Mouse (Mus musculus) erythroblast, embryonic 14.5 days (primary cell): Measurements from ENCODE around the gene Mlph.

Source experiments
- GATA1 ChIP-seq: IDR thresholded peaks from 2 replicates; pipeline ENCODE4 v1.6.1; 2012; ENCODE audit warnings: low read length, inconsistent platforms, mixed read lengths
- TAL1 ChIP-seq: IDR thresholded peaks from 3 replicates; pipeline ENCODE4 v1.6.1; 2012; ENCODE audit warnings: low read length, inconsistent platforms, mixed read lengths

GRCm38 (mm10) chr1:90904729-90905404 lies 10.0 kb upstream of the Mlph start:
- TF ChIP-seq TAL1 (no peak), GATA1 (no peak)
